Mouse (Mus musculus) hematopoietic stem cell, adult 5-6 weeks (primary cell): ENCODE data around the gene Nt5e. TPM values are rescaled to one million over a fixed set of nuclear protein-coding genes. Genes with fewer than 3 reads are reported as not detected.
"Not testable (repeated sequence)": the region's sequence is repeated elsewhere in the genome, so short reads cannot be mapped to it uniquely, and the experiment has no call there.

Experiments used
- ATAC-seq, 2 experiments: fragments of 125-278 bp in 1 of 2; replicated peaks in 1 of 2; 2 replicates each; pipeline ENCODE4 v1.8.0; 2016 to 2017; ENCODE audit warnings: inconsistent platforms in 2 of 2, mild to moderate bottlenecking in 2 of 2, moderate number of reproducible peaks in 2 of 2, low read depth in 1 of 2, moderate TSS enrichment in 1 of 2; ENCODE audit not compliant: low FRiP score in 2 of 2, poor library complexity in 2 of 2, severe bottlenecking in 2 of 2, insufficient read depth in 1 of 2, low TSS enrichment in 1 of 2
- total RNA-seq: library from RNA; stranded (forward); fragments of 172-1452, 232-1000 nt; gene quantifications from 2 replicates; pipeline ENCODE4 v1.2.3, GENCODE M21; 2017

Nt5e gene
- total RNA-seq: 1.8 and 2.0 TPM in 2 replicates

GRCm38 (mm10) chr9:88326930-88327901, at the start of gene Nt5e:
TSS of gene Nt5e (plus strand) at chr9:88327197.
- ATAC-seq: peak; percentile 76 to 90

- no peak for ATAC-seq
Measured at GRCm38 (mm10) chr9:88277588-88277987, 49.4 kb upstream of the Nt5e start.

GRCm38 (mm10) chr9:88279728-88280127, 47.3 kb upstream of the Nt5e start:
- ATAC-seq: no peak

- no peak for ATAC-seq
Measured at GRCm38 (mm10) chr9:88289568-88290168, 37.3 kb upstream of the Nt5e start.

GRCm38 (mm10) chr9:88292836-88293370, 34.1 kb upstream of the Nt5e start:
- ATAC-seq: peak in 1 of 2 experiments; percentile 82; a peak in 2 of 4 replicates

GRCm38 (mm10) chr9:88295798-88296197, 31.2 kb upstream of the Nt5e start:
- ATAC-seq: no peak

GRCm38 (mm10) chr9:88296321-88296720, 30.7 kb upstream of the Nt5e start:
- ATAC-seq: no peak

GRCm38 (mm10) chr9:88297244-88297643, 29.8 kb upstream of the Nt5e start:
- not testable (repeated sequence) for ATAC-seq

- no peak for ATAC-seq
Measured at GRCm38 (mm10) chr9:88297871-88298658, 28.9 kb upstream of the Nt5e start.

- ATAC-seq: peak in 1 of 2 experiments; percentile 76; a peak in 1 of 4 replicates
Measured at GRCm38 (mm10) chr9:88307019-88307618, 19.9 kb upstream of the Nt5e start.

- ATAC-seq: no peak
Measured at GRCm38 (mm10) chr9:88309127-88309526, 17.9 kb upstream of the Nt5e start.

GRCm38 (mm10) chr9:88319226-88319625, 7.8 kb upstream of the Nt5e start:
- ATAC-seq: no peak

GRCm38 (mm10) chr9:88324616-88325015, 2.4 kb upstream of the Nt5e start:
- ATAC-seq: no peak

- ATAC-seq: no peak
Measured at GRCm38 (mm10) chr9:88328666-88329065, 1.7 kb downstream of the Nt5e start.

- ATAC-seq: no peak
Measured at GRCm38 (mm10) chr9:88329166-88329748, 2.3 kb downstream of the Nt5e start.

GRCm38 (mm10) chr9:88330316-88330715, 3.3 kb downstream of the Nt5e start:
- no peak for ATAC-seq

- ATAC-seq: no peak
Measured at GRCm38 (mm10) chr9:88332447-88332846, 5.5 kb downstream of the Nt5e start.
